Mouse (Mus musculus) left cerebral cortex, adult 18-20 months (tissue): ENCODE measurements at regions not wholly inside any gene's neighbourhood (a gene's known extent, or its start where the extent isn't known, plus 50 kb on each side); places are given as distances from the start of the nearest gene placed in this dataset.
"Not testable (repeated sequence)": the region's sequence is repeated elsewhere in the genome, so short reads cannot be mapped to it uniquely, and the experiment has no call there.

Experiments used
- DNase-seq, 2 experiments: peaks; one replicate each; pipeline ENCODE4 v3.0.0; 2021 to 2022; ENCODE audit warnings: low spot score in 2 of 2, mixed read lengths in 1 of 2

GRCm38 (mm10) chr15:38129330-38129729, 704.0 kb downstream of the 4930447A16Rik start:
- DNase-seq = peak; percentile 22 to 27

GRCm38 (mm10) chr15:38129861-38130631, 704.7 kb downstream of the 4930447A16Rik start:
- no peak for DNase-seq

GRCm38 (mm10) chr15:38130632-38131028, 705.3 kb downstream of the 4930447A16Rik start:
- no peak for DNase-seq

- DNase-seq = no peak
These were observed 714.3 kb downstream of the 4930447A16Rik start for GRCm38 (mm10) chr15:38139639-38140038.

GRCm38 (mm10) chr15:38143495-38143894, 718.1 kb downstream of the 4930447A16Rik start:
- DNase-seq = no peak

GRCm38 (mm10) chr15:38151654-38152053, 726.3 kb downstream of the 4930447A16Rik start:
- no peak for DNase-seq

- DNase-seq = not testable (repeated sequence)
These were observed 728.5 kb downstream of the 4930447A16Rik start for GRCm38 (mm10) chr15:38153821-38154220.

- DNase-seq = no peak
These were observed 733.8 kb downstream of the 4930447A16Rik start for GRCm38 (mm10) chr15:38159161-38159560.

- no peak for DNase-seq
These were observed 738.4 kb downstream of the 4930447A16Rik start for GRCm38 (mm10) chr15:38163721-38164120.

- no peak for DNase-seq
These were observed 739.5 kb downstream of the 4930447A16Rik start for GRCm38 (mm10) chr15:38164848-38165247.

GRCm38 (mm10) chr15:38165881-38166445, 740.6 kb downstream of the 4930447A16Rik start:
- no peak for DNase-seq

- DNase-seq = no peak
These were observed 741.1 kb downstream of the 4930447A16Rik start for GRCm38 (mm10) chr15:38166476-38166875.

GRCm38 (mm10) chr15:38167618-38168152, 742.3 kb downstream of the 4930447A16Rik start:
- DNase-seq = no peak

GRCm38 (mm10) chr15:38169191-38169590, 743.8 kb downstream of the 4930447A16Rik start:
- DNase-seq = no peak
